Mouse (Mus musculus) neural tube, embryonic 14.5 days (tissue): ENCODE data around the gene Hmbs. TPM values are rescaled to one million over a fixed set of nuclear protein-coding genes. Genes with fewer than 3 reads are reported as not detected.
"Not testable (repeated sequence)": the region's sequence is repeated elsewhere in the genome, so short reads cannot be mapped to it uniquely, and the experiment has no call there.

ENCODE experiments used
- ATAC-seq: fragments of 200-750 bp; cut with Nextera tagmentation; 2 replicates; pipeline ENCODE4 v1.8.0; 2017; ENCODE audit warnings: low read depth, mild to moderate bottlenecking, moderate TSS enrichment, moderate library complexity
- H3K27ac ChIP-seq: fragments of 300-500 bp; sonication (generic); 2 replicates; pipeline ENCODE4 v1.5.1; 2014; ENCODE audit warnings: low read depth, mild to moderate bottlenecking, control low read depth, low read length, moderate library complexity, mixed read lengths
- H3K27me3 ChIP-seq: fragments of 300-500 bp; sonication (generic); 2 replicates; pipeline ENCODE4 v1.6.1; 2014; ENCODE audit warnings: low read length; ENCODE audit not compliant: control insufficient read depth, insufficient read depth
- H3K36me3 ChIP-seq: fragments of 300-500 bp; sonication (generic); 2 replicates; pipeline ENCODE4 v1.6.1; 2014; ENCODE audit warnings: low read length, mixed read lengths; ENCODE audit not compliant: control insufficient read depth, insufficient read depth
- H3K4me1 ChIP-seq: fragments of 300-500 bp; sonication (generic); 2 replicates; pipeline ENCODE4 v1.6.1; 2014; ENCODE audit warnings: low read length; ENCODE audit not compliant: control insufficient read depth, insufficient read depth
- H3K4me2 ChIP-seq: fragments of 300-500 bp; sonication (generic); 2 replicates; pipeline ENCODE4 v1.6.1; 2014; ENCODE audit warnings: mild to moderate bottlenecking, low read depth, low read length, control low read depth
- H3K4me3 ChIP-seq: fragments of 300-500 bp; sonication (generic); 2 replicates; pipeline ENCODE4 v1.5.1; 2014; ENCODE audit warnings: low read depth, low read length, control low read depth, mixed read lengths
- H3K9ac ChIP-seq: fragments of 300-500 bp; sonication (generic); replicated peaks from 2 replicates; pipeline ENCODE4 v1.6.1; 2014; ENCODE audit warnings: low read depth, mild to moderate bottlenecking, control low read depth, low read length, mixed read lengths
- H3K9me3 ChIP-seq: fragments of 300-500 bp; sonication (generic); 2 replicates; pipeline ENCODE4 v1.6.1; 2016; ENCODE audit warnings: low read length; ENCODE audit not compliant: control insufficient read depth
- WGBS: fragments of 180-500 bp; shearing (Covaris S2); extraction: QIAGEN DNeasy Blood & Tissue Kit; methylation state at CpG from one replicate; pipeline ENCODE4 v1.1.7; 2014; 5-methylcytosine and 5-hydroxymethylcytosine counted together
- polyA plus RNA-seq: library from polyadenylated mRNA; unstranded; fragments of >200 nt; fragmentation: Nextera tagmentation; extraction: Ambion mirVana; gene quantifications from 2 replicates; pipeline ENCODE4 v1.2.1, GENCODE M21; 2014

Gene Hmbs
- polyA plus RNA-seq, 1 experiment from 2014 or later, result 58.4 TPM

DNA sequence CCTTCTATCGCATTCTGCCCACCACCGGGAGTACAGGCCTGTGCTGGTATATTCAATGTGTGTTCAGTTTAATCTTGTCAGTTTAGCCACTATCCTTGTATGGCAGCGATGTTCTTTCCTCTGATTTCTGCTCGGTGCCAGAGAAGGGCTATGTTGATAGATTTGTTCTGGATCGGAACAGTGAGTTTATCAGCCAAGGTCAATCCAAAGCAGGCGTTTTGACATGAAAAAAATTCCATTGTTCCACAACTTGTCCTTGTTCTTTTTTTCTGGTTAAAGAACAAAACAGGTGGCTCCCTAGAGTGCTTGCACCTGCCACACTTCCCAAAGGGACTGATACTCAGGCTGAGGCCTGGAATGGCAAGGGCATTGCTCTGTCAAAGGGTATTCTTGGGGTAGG is 32.1 kb upstream of the Hmbs start:
- Histone ChIP-seq H3K27me3 (no peaks in the 10 kb centered on the region), H3K36me3 (no peaks in the 10 kb centered on the region), H3K9ac (no peak overlapping the region), H3K9me3 (no peaks in the 10 kb centered on the region), H3K4me1 (peaks cover 7% of the 10 kb centered on the region), H3K4me3 (no peak overlapping the region), H3K4me2 (no peak overlapping the region), H3K27ac (no peak overlapping the region)
- 90% methylated on average over 6 of the region's 6 CpGs for WGBS
- ATAC-seq, result no peak

DNA sequence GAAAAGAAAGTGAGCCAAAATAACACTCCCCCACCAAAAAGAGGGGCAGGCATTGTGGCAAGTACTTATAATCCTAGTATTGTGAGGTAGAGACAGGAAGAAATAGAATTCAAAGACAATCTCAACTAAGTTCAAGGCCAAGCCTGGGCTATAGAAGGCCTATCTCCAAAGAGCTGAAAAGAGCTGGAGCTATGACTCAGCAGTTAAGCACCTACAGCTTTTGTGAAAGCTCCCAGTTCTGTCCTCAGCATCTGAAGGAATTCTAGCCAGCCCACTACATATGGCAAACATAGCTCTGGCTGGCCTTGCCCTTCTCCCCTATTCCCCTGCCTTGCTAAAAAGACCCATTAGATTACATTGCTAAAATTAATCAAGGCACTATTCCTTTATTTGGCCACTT is 29.4 kb upstream of the Hmbs start:
- Histone ChIP-seq H3K36me3 (no peaks in the 10 kb centered on the region), H3K27me3 (no peaks in the 10 kb centered on the region), H3K4me3 (no peak overlapping the region), H3K4me2 (no peak overlapping the region), H3K4me1 (no peaks in the 10 kb centered on the region), H3K27ac (no peak overlapping the region), H3K9me3 (no peaks in the 10 kb centered on the region), H3K9ac (no peak overlapping the region)
- ATAC-seq, result no peak

DNA sequence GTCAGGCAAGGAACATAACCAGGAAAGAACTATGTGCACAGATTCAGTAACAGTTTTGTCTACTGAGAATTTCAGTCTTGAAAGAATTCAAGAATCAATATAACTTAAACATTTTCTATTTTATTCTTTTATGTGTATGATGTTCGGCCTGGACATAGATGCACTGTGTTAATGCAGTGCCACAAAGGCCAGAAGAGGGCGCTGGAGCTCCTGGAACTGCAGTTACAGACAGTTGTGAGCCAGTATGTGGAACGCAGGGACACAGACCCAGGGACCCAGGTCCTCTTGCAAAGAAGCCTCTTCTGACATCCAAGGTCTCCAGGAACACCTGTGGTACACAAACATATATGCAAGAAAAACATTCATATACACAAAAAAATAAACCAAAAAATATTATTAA is 20.5 kb upstream of the Hmbs start:
- Histone ChIP-seq H3K9ac (no peak overlapping the region), H3K9me3 (no peaks in the 10 kb centered on the region), H3K4me2 (no peak overlapping the region), H3K27me3 (no peaks in the 10 kb centered on the region), H3K36me3 (peaks cover 1% of the 10 kb centered on the region), H3K4me3 (no peak overlapping the region), H3K27ac (no peak overlapping the region), H3K4me1 (peaks cover 4% of the 10 kb centered on the region; the same call in 1 of the 2 replicates)
- WGBS, result 64% methylated on average over 3 of the region's 3 CpGs
- ATAC-seq, result no peak

- Histone ChIP-seq H3K4me2 (peak overlapping the region; percentile 79), H3K4me3 (peak overlapping the region; percentile 97), H3K36me3 (peaks cover 17% of the 10 kb centered on the region), H3K27ac (peak overlapping the region; percentile 46)
- ATAC-seq, result peak; percentile 17; the same call in 1 of the 2 replicates
- H3K9me3 ChIP-seq, H3K27me3 ChIP-seq, H3K4me1 ChIP-seq, H3K9ac ChIP-seq: not testable (repeated sequence)
- WGBS, result 38% methylated on average over 4 of the region's 4 CpGs
Measured at GRCm38 (mm10) chr9:44361931-44362330, 17.9 kb upstream of the Hmbs start.

- Histone ChIP-seq H3K9ac (peak within 1 kb of the TSS; percentile 79), H3K27ac (peak within 1 kb of the TSS; percentile 70), H3K4me2 (peak within 1 kb of the TSS; percentile 79), H3K9me3 (no peaks in the 10 kb centered on the region), H3K4me1 (peaks cover 4% of the 10 kb centered on the region; the same call in 1 of the 2 replicates), H3K4me3 (peak within 1 kb of the TSS; percentile 97), H3K36me3 (peaks cover 17% of the 10 kb centered on the region), H3K27me3 (no peaks in the 10 kb centered on the region)
- peak; percentile 95 for ATAC-seq
- under 1% methylated on average over 44 of the region's 44 CpGs for WGBS
Measured at GRCm38 (mm10) chr9:44361190-44361917, 17.3 kb upstream of the Hmbs start, which contains the start of gene Vps11. Gene Vps11, minus strand, starts transcription at chr9:44361670.

- Histone ChIP-seq H3K4me2 (no peak overlapping the region), H3K9me3 (no peaks in the 10 kb centered on the region), H3K27me3 (no peaks in the 10 kb centered on the region), H3K4me1 (peaks cover 4% of the 10 kb centered on the region; the same call in 1 of the 2 replicates), H3K9ac (no peak overlapping the region), H3K36me3 (peaks cover 47% of the 10 kb centered on the region), H3K4me3 (no peak overlapping the region), H3K27ac (no peak overlapping the region)
- WGBS, result 75% methylated on average over 4 of the region's 4 CpGs
- ATAC-seq, result no peak
Measured at GRCm38 (mm10) chr9:44357207-44357606, 13.2 kb upstream of the Hmbs start.

GRCm38 (mm10) chr9:44353142-44353541 is 9.1 kb upstream of the Hmbs start:
- Histone ChIP-seq H3K27ac (no peak overlapping the region), H3K4me1 (no peaks in the 10 kb centered on the region), H3K9me3 (no peaks in the 10 kb centered on the region), H3K36me3 (peaks cover 66% of the 10 kb centered on the region), H3K27me3 (no peaks in the 10 kb centered on the region), H3K4me2 (no peak overlapping the region), H3K4me3 (no peak overlapping the region), H3K9ac (no peak overlapping the region)
- 97% methylated on average over 6 of the region's 6 CpGs for WGBS
- ATAC-seq, result no peak

GRCm38 (mm10) chr9:44352337-44352736 is 8.3 kb upstream of the Hmbs start:
- H3K4me1 ChIP-seq, result no peaks in the 10 kb centered on the region
- H3K36me3 ChIP-seq, result peaks cover 65% of the 10 kb centered on the region
- H3K4me2 ChIP-seq, result no peak overlapping the region
- no peak for ATAC-seq
- H3K27me3 ChIP-seq, result no peaks in the 10 kb centered on the region
- no peaks in the 10 kb centered on the region for H3K9me3 ChIP-seq
- whole genome bisulfite sequencing, result 89% methylated on average over 10 of the region's 10 CpGs
- H3K4me3 ChIP-seq, result no peak overlapping the region
- no peak overlapping the region for H3K9ac ChIP-seq
- no peak overlapping the region for H3K27ac ChIP-seq

DNA sequence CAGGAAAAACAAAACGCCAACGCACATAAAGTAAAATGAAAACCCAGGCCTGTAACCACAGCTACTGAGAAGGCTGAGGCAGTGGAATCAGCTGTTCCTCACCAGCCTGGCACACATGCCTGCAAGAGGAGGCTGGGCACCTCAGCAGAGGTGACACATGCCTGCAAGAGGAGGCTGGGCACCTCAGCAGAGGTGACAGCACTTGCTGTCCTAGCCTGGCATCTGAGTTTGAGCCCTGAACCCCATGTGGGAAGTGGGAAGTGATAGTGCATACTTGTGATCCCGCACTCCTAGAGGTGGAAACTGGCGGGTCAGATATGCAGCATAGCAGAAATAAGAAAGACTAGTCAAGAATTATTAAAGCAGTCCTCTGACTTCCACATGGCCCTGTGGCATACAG is 7.4 kb upstream of the Hmbs start:
- no peak overlapping the region for H3K4me3 ChIP-seq
- H3K36me3 ChIP-seq, result peaks cover 65% of the 10 kb centered on the region
- ATAC-seq, result no peak
- H3K9me3 ChIP-seq, result no peaks in the 10 kb centered on the region
- WGBS, result 99% methylated on average over 4 of the region's 4 CpGs
- no peaks in the 10 kb centered on the region for H3K27me3 ChIP-seq
- no peak overlapping the region for H3K27ac ChIP-seq
- no peak overlapping the region for H3K9ac ChIP-seq
- no peaks in the 10 kb centered on the region for H3K4me1 ChIP-seq
- no peak overlapping the region for H3K4me2 ChIP-seq
